Mouse (Mus musculus) embryonic fibroblast, embryonic 13.5 days (primary cell): ENCODE data around the gene Fhit. TPM values are rescaled to one million over a fixed set of nuclear protein-coding genes. Genes with fewer than 3 reads are reported as not detected.

Experiments
- H3K27ac ChIP-seq: 2 replicates; pipeline ENCODE4 v1.5.1; 2012; ENCODE audit warnings: low read length, control low read depth, inconsistent platforms; ENCODE audit not compliant: insufficient read depth
- H3K4me1 ChIP-seq: 2 replicates; pipeline ENCODE4 v1.6.1; 2011; ENCODE audit warnings: low read length; ENCODE audit not compliant: control insufficient read depth, insufficient read depth
- H3K4me3 ChIP-seq: 2 replicates; pipeline ENCODE4 v1.5.1; 2011; ENCODE audit warnings: mild to moderate bottlenecking, control low read depth, low read length; ENCODE audit not compliant: insufficient read depth
- CTCF ChIP-seq: IDR thresholded peaks from 2 replicates; pipeline ENCODE4 v1.5.1; 2011; ENCODE audit warnings: mild to moderate bottlenecking, control low read depth, low read length, moderate library complexity, borderline replicate concordance; ENCODE audit not compliant: insufficient read depth
- POLR2A ChIP-seq: IDR thresholded peaks from 2 replicates; pipeline ENCODE4 v1.6.1; 2011; ENCODE audit warnings: low read depth, mild to moderate bottlenecking, control low read depth, low read length, moderate library complexity
- polyA plus RNA-seq: library from polyadenylated mRNA; stranded (reverse); fragments of >200 nt; gene quantifications from 2 replicates; pipeline ENCODE4 v1.2.4, GENCODE M21; 2011; ENCODE audit warnings: low read depth; ENCODE audit not compliant: missing spikeins, insufficient read length

Fhit gene
- polyA plus RNA-seq, 1 experiment, result 1.4 TPM

DNA sequence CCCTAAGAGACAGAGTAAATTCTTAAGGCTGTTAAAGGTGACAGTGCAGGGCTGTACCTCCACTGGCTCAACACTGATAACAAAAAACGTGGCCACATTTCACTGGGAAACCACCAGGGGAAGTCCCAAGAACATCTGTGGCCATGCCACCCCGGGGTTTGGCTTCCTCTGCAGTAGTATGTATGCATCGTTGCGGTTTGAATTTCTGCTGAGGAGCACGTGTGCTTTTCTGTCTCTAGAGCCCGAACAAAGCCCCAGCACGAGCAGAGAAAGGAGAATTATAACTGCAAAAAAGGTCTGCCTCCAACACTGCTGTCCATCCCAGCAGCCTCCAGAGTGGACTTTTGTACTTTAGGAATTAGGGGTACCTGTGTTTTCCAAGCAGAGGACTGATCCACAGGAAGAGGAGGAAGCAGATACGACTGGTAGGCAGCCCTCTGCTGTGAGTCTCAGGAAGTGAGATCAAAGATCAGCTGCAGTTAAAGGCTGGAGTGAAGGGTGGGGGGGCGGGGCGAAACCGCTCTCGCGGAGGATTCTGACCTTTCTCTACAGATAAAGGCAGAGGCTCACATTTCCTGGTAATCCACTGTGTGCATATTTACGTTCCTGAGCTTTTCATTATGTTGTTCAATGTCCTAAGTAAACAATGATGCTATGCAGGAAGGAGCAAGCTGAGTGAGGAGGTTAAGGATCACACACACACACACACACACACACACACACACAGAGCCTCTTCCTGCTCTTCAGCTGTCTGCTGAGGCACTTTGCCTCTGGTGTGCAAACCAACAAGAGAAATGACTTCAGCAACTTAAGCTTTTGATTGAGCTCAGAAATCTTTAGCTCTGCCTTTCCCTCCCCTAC lies 708.6 kb downstream of the Fhit start:
- Histone ChIP-seq H3K4me1 (peaks cover 3% of the 10 kb centered on the region; the same call in 1 of the 2 replicates), H3K4me3 (no peak overlapping the region), H3K27ac (no peak overlapping the region)
- no peak for TF ChIP-seq POLR2A
- no peak for TF ChIP-seq CTCF

DNA sequence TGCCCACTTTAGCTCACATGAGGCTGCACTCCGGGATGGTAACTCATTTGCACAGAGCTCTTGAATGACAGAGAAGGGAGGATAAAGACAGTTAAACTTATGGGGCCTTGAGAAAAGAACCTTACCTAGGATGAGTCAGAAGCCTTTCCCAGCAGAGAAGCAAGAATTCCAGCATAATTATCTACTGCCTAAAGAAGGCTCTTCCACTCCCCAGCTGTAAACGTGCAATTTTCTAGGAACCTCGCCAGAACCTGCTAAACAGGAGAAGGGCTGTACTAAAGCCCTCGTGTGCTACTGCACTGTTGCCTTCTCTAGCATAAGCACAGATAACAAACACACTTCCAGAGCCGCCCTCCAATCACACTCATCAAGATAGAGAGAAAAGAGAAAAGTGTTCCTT lies 709.6 kb downstream of the Fhit start:
- peaks cover 3% of the 10 kb centered on the region; the same call in 1 of the 2 replicates for H3K4me1 ChIP-seq

GRCm38 (mm10) chr14:10445360-10445759 lies 716.5 kb downstream of the Fhit start:
- H3K4me1 ChIP-seq, result no peaks in the 10 kb centered on the region
- TF ChIP-seq CTCF (no peak), POLR2A (no peak)
- no peak overlapping the region for H3K4me3 ChIP-seq
- no peak overlapping the region for H3K27ac ChIP-seq

More for the DNA sequence above, 709.6 kb downstream of the Fhit start:
- no peak for TF ChIP-seq POLR2A
- no peak for TF ChIP-seq CTCF
- Histone ChIP-seq H3K4me3 (no peak overlapping the region), H3K27ac (no peak overlapping the region)

DNA sequence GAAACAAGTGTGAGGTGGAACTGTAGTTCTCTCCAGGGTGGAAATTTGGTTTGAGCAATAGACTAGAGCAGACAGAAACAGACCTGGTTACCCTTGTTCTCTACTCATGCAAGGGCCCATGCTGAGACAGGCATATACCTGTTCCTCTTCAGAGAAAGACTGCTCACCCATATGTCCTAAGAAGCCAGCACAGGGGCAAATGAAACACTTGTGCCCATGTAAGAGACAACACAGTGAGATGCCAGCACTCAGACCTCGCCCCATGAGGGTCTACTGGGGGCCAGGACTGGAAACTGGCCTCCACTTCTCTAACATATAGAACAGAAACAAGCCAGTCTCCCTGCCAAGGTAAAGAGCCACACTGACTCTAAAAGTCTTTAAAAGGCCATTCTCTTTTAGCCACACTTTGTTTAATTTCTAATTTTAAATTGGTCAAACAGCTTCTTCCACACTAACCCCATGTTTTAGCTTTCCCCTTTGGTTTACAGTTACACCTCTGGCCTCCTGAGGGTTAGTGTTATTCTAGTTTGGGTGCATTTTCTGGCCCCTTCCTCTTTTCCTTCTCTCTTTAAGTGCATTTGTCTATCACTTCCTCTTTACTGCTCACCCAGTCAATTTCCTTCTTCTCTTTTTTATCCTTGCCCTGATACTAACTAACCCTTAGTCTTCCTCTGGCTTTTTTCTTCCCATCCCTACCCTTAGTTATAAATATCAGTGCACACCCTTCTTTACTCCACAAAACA lies 722.7 kb downstream of the Fhit start:
- Histone ChIP-seq H3K27ac (no peak overlapping the region), H3K4me3 (no peak overlapping the region), H3K4me1 (no peaks in the 10 kb centered on the region)
- TF ChIP-seq CTCF (no peak), POLR2A (no peak)

- TF ChIP-seq CTCF (no peak), POLR2A (no peak)
- Histone ChIP-seq H3K27ac (no peak overlapping the region), H3K4me1 (no peaks in the 10 kb centered on the region), H3K4me3 (no peak overlapping the region)
These were observed 725.6 kb downstream of the Fhit start for GRCm38 (mm10) chr14:10436193-10436592.

- Histone ChIP-seq H3K27ac (no peak overlapping the region), H3K4me3 (no peak overlapping the region), H3K4me1 (no peaks in the 10 kb centered on the region)
- TF ChIP-seq POLR2A, result no peak
These were observed 729.3 kb downstream of the Fhit start for GRCm38 (mm10) chr14:10432502-10432901.

DNA sequence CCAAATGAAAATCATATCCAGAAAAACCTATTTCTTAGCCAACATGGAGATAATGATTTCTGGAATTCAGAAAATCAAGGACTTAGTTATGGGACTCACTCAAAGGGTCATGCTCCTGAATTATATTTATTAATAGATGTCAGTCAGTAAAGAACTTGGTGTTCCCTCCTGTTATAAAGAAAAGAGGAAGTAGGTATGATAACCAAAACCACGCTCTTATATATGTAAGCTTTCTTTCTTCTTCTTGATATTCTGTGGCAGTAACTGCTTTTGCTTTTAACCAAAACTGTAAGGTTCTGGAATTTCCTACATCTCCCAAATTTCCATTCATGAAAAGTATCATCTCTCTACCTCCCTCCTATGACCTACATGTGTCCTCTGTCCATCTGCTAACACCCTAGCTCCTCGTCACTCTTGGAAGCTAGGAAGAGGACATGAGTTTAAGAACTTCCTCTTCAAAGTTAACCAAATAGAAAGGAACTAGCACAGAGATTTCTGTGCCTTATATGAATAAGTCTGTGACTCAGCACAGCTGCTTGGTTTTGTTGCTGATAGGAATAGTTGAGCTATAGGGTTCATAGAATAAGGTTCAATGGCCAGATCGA lies 731.3 kb downstream of the Fhit start:
- TF ChIP-seq POLR2A, result no peak
- TF ChIP-seq CTCF, result no peak

GRCm38 (mm10) chr14:10423499-10423898 lies 738.3 kb downstream of the Fhit start:
- H3K4me1 ChIP-seq, result no peaks in the 10 kb centered on the region
- TF ChIP-seq CTCF (no peak), POLR2A (no peak)
- no peak overlapping the region for H3K27ac ChIP-seq
- no peak overlapping the region for H3K4me3 ChIP-seq

More for the DNA sequence above, 731.3 kb downstream of the Fhit start:
- no peak overlapping the region for H3K27ac ChIP-seq
- H3K4me3 ChIP-seq, result no peak overlapping the region
- H3K4me1 ChIP-seq, result no peaks in the 10 kb centered on the region

- TF ChIP-seq POLR2A, result no peak
- TF ChIP-seq CTCF, result no peak
- Histone ChIP-seq H3K4me3 (no peak overlapping the region), H3K27ac (no peak overlapping the region), H3K4me1 (no peaks in the 10 kb centered on the region)
These were observed 739.6 kb downstream of the Fhit start for GRCm38 (mm10) chr14:10422261-10422660.
